Mouse (Mus musculus) embryonic facial prominence, embryonic 10.5 days (tissue): ENCODE results near the gene Lnp1. TPM values are rescaled to one million over a fixed set of nuclear protein-coding genes. Genes with fewer than 3 reads are reported as not detected.
"Not testable (repeated sequence)": the region's sequence is repeated elsewhere in the genome, so short reads cannot be mapped to it uniquely, and the experiment has no call there.

Experiments
- DNase-seq: peaks from one replicate; pipeline ENCODE4 v3.0.0-alpha.2; 2017; ENCODE audit warnings: low spot score
- H3K27ac ChIP-seq: fragments of 300-500 bp; sonication (generic); replicated peaks from 2 replicates; pipeline ENCODE4 v1.5.1; 2016; ENCODE audit warnings: mild to moderate bottlenecking
- H3K27me3 ChIP-seq: fragments of 300-500 bp; sonication (generic); replicated peaks from 2 replicates; pipeline ENCODE4 v1.6.1; 2016; ENCODE audit warnings: low read depth, mild to moderate bottlenecking; ENCODE audit not compliant: poor library complexity, severe bottlenecking
- H3K36me3 ChIP-seq: fragments of 300-500 bp; sonication (generic); replicated peaks from 2 replicates; pipeline ENCODE4 v1.6.1; 2016; ENCODE audit warnings: mild to moderate bottlenecking, moderate library complexity
- H3K4me1 ChIP-seq: fragments of 300-500 bp; sonication (generic); 2 replicates; pipeline ENCODE4 v1.6.1; 2016
- H3K4me3 ChIP-seq: fragments of 300-500 bp; sonication (generic); 2 replicates; pipeline ENCODE4 v1.5.1; 2016; ENCODE audit warnings: mild to moderate bottlenecking, moderate library complexity
- H3K9me3 ChIP-seq: fragments of 300-500 bp; sonication (generic); 2 replicates; pipeline ENCODE4 v1.6.1; 2016; ENCODE audit warnings: mild to moderate bottlenecking
- WGBS: fragments of 180-500 bp; shearing (Covaris S2); methylation state at CpG from one replicate; pipeline ENCODE4 v1.1.7; 2016; 5-methylcytosine and 5-hydroxymethylcytosine counted together
- polyA plus RNA-seq: library from polyadenylated mRNA; unstranded; fragments of >200 nt; fragmentation: Nextera tagmentation; extraction: Ambion mirVana; gene quantifications from 2 replicates; pipeline ENCODE4 v1.2.1, GENCODE M21; 2016

Gene Lnp1
- polyA plus RNA-seq = not detected in 2 replicates

GRCm38 (mm10) chr16:56928023-56928422, at the start of gene Lnp1:
Lnp1 (minus strand) TSS chr16:56928061.
- Histone ChIP-seq H3K4me3 (no peak within 1 kb of the TSS), H3K27ac (no peak within 1 kb of the TSS), H3K9me3 (no peaks in the 10 kb centered on the region), H3K27me3 (no peaks in the 10 kb centered on the region), H3K4me1 (no peaks in the 10 kb centered on the region), H3K36me3 (no peaks in the 10 kb centered on the region)
- DNase-seq = no peak
- WGBS = 52% methylated on average over 3 of the region's 3 CpGs

DNA sequence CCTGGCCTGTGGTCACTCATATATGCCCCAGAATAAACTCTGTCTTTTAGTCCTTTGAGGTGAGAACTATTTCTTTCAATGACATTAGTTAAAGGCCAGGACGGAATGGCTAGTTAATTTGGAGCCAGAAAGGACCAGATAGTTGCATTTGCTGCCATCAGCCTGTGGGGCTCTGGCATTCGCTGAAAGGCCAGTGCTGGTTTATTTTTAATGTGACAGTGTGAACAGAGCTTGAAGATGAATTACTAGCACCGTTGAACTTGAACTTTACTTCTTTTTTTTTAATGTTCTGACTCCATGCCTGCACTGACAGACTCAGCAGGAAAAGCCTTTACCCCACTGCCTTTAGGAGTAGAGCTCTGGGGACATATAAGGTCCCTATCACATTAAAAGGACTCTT, 46.8 kb upstream of the Lnp1 start:
- H3K9me3 ChIP-seq = no peaks in the 10 kb centered on the region
- 72% methylated on average over 3 of the region's 3 CpGs for WGBS

DNA sequence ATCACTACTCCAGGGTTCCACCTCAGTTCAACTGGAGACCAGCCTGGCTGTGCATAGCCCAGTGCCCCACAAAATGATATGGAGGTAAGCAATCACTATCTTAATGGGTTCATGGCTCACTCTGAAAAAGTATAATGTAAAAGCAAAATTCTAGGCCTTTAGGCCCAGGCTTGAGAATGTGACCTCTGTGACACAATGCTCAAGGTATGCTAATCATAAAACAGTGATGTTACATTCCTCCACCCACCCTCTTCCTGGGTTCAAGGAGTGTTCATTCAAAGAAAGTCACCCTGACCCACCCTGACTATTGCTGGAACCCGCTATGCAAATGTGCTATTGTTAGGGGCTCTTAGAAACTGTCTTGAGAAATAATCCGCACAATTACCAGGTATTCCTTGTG, 30.4 kb upstream of the Lnp1 start:
- not testable (repeated sequence) for DNase-seq, H3K4me3 ChIP-seq, H3K9me3 ChIP-seq, H3K27ac ChIP-seq, H3K36me3 ChIP-seq, H3K4me1 ChIP-seq, H3K27me3 ChIP-seq
- WGBS = 95% methylated on average over 2 of the region's 2 CpGs

More for the DNA sequence above, 46.8 kb upstream of the Lnp1 start:
- Histone ChIP-seq H3K27ac (no peak overlapping the region), H3K4me3 (no peak overlapping the region), H3K4me1 (no peaks in the 10 kb centered on the region), H3K36me3 (no peaks in the 10 kb centered on the region), H3K27me3 (no peaks in the 10 kb centered on the region)
- DNase-seq = no peak

DNA sequence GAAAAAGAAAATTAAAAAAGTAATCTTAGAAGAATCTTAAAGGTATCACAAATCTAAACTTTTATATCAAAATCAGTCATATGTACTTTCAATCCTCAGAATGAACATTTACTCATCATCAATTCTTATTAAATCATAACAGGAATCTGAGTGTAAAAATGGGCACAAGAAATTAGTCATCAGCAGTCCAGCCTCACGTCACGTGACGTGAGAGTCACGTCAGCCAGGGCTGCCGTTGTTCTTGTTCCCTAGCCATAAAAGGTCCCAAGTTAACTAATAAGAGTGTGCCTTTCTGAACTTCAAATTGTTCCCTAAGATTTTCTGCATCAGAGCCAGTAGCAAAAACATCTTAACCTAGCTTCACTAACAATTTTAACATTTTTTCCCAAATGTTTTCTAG, 21.2 kb upstream of the Lnp1 start:
- Histone ChIP-seq H3K4me3 (no peak overlapping the region), H3K9me3 (no peaks in the 10 kb centered on the region), H3K27ac (no peak overlapping the region), H3K36me3 (no peaks in the 10 kb centered on the region), H3K4me1 (no peaks in the 10 kb centered on the region), H3K27me3 (no peaks in the 10 kb centered on the region)
- 94% methylated on average over 5 of the region's 5 CpGs for WGBS
- no peak for DNase-seq

DNA sequence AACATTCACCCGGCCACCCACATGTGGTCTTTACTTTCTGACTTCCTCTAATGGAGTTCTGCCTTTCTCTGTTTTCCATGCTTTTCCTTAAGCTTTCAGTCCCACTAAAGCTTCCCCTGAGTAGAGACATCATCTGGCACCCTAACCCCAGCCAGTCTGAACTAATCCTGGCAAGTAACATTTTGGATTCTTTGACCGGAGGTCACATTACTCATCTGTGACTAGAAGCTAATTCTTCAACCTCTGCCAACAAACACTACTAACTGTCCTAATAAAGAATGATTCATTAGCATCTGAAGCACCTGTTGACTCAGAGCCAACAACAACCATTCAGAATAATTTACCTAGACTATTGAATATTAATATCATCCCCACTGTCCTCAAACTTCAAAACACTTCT, 14.5 kb upstream of the Lnp1 start:
- Histone ChIP-seq H3K27ac (no peak overlapping the region), H3K4me3 (no peak overlapping the region), H3K9me3 (no peaks in the 10 kb centered on the region), H3K27me3 (no peaks in the 10 kb centered on the region), H3K36me3 (no peaks in the 10 kb centered on the region), H3K4me1 (no peaks in the 10 kb centered on the region)
- no peak for DNase-seq
- WGBS = 93% methylated on average over 2 of the region's 2 CpGs

DNA sequence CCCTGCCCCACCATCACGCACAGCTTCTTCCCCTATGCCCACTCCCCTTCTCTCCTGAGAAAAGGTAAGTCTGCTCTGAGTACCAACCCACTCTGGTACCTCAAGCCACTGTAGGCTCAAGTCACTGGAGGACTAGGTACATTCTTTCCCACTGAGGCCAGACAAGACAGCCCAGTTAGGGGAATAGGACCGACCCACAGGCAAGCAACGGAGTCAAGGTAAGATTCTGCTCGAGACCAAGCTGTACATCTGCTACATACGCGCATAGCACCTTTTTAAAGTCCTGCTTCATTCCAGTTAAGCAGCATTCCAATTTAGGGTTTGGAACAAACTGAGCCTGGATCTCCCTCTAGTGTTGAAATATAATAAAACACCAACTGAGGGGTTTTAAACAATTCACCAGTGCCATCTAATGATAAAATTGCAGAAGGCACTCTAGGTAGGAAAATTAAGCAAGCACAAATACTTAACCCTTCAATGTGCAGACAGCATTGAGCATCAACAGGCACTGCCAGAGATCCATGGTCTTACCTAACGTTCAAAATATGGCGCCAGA, 7.7 kb downstream of the Lnp1 start:
- no peaks in the 10 kb centered on the region for H3K9me3 ChIP-seq
- H3K36me3 ChIP-seq = no peaks in the 10 kb centered on the region
- no peaks in the 10 kb centered on the region for H3K27me3 ChIP-seq
- no peak overlapping the region for H3K4me3 ChIP-seq
- no peaks in the 10 kb centered on the region for H3K4me1 ChIP-seq
- DNase-seq = no peak
- WGBS = 29% methylated on average over 8 of the region's 8 CpGs
- no peak overlapping the region for H3K27ac ChIP-seq

GRCm38 (mm10) chr16:56917230-56917629, 10.6 kb downstream of the Lnp1 start:
- H3K27me3 ChIP-seq = no peaks in the 10 kb centered on the region
- no peak for DNase-seq
- H3K4me3 ChIP-seq = no peak overlapping the region
- WGBS = 88% methylated on average over 7 of the region's 7 CpGs
- H3K9me3 ChIP-seq = no peaks in the 10 kb centered on the region
- no peaks in the 10 kb centered on the region for H3K4me1 ChIP-seq
- H3K27ac ChIP-seq = no peak overlapping the region
- H3K36me3 ChIP-seq = no peaks in the 10 kb centered on the region

DNA sequence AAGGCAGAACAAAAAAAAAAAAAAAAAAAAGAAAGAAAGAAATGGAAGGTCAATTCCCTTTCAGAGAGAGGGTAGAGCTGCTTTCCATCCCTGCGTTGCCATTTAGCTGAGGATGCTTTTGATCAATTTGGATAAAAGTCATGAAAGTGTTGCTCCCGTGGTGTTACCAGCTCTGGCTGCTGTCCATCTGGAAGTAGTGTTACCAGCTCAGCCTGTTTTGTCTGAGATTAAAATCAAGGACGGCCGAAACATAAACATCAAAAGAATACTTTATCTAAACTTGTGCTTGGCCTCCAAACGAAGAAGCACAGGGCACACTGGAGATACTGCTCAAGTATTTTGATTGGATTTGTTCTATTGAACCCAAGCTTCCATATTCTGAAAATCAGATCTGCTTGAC, 18.9 kb downstream of the Lnp1 start:
- no peak overlapping the region for H3K27ac ChIP-seq
- DNase-seq = no peak
- no peaks in the 10 kb centered on the region for H3K36me3 ChIP-seq
- no peaks in the 10 kb centered on the region for H3K9me3 ChIP-seq
- WGBS = 72% methylated on average over 5 of the region's 5 CpGs
- H3K4me1 ChIP-seq = no peaks in the 10 kb centered on the region
- H3K27me3 ChIP-seq = no peaks in the 10 kb centered on the region
- no peak overlapping the region for H3K4me3 ChIP-seq

GRCm38 (mm10) chr16:56902206-56902605, 25.7 kb downstream of the Lnp1 start:
- not testable (repeated sequence) for H3K4me1 ChIP-seq, H3K36me3 ChIP-seq, H3K4me3 ChIP-seq, H3K27me3 ChIP-seq, DNase-seq, H3K9me3 ChIP-seq, H3K27ac ChIP-seq
- WGBS = 62% methylated on average over 3 of the region's 3 CpGs

DNA sequence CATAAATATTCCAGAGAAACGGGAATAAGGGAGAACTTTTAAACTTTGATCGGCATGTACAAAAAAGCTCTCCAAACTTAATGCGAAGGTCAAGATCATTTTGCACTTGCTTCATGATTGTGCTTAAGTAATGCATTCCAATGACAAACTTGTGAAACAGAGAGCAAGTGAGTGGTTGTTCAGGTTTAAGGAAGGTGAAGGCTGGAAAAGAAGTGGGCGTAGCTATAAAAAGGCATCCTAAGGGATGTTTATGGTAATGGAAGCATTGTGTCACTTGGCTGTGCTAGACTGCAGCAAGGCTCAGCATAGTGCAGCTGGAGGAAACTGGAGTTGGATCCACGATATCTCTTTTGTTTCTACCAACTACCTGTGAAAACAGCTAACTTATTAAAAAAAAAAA, 36.3 kb downstream of the Lnp1 start:
- no peak for DNase-seq
- H3K4me1 ChIP-seq = no peaks in the 10 kb centered on the region
- no peaks in the 10 kb centered on the region for H3K9me3 ChIP-seq
- no peak overlapping the region for H3K4me3 ChIP-seq
- 93% methylated on average over 5 of the region's 5 CpGs for WGBS
- H3K27me3 ChIP-seq = no peaks in the 10 kb centered on the region
- H3K36me3 ChIP-seq = no peaks in the 10 kb centered on the region
- no peak overlapping the region for H3K27ac ChIP-seq

GRCm38 (mm10) chr16:56886616-56887116, 41.2 kb downstream of the Lnp1 start:
- no peak for DNase-seq
- Histone ChIP-seq H3K4me1 (peaks cover 6% of the 10 kb centered on the region; the same call in 1 of the 2 replicates), H3K4me3 (peak overlapping the region; percentile 65), H3K9me3 (no peaks in the 10 kb centered on the region), H3K27me3 (no peaks in the 10 kb centered on the region), H3K27ac (no peak overlapping the region), H3K36me3 (no peaks in the 10 kb centered on the region)
- 29% methylated on average over 9 of the region's 9 CpGs for WGBS

DNA sequence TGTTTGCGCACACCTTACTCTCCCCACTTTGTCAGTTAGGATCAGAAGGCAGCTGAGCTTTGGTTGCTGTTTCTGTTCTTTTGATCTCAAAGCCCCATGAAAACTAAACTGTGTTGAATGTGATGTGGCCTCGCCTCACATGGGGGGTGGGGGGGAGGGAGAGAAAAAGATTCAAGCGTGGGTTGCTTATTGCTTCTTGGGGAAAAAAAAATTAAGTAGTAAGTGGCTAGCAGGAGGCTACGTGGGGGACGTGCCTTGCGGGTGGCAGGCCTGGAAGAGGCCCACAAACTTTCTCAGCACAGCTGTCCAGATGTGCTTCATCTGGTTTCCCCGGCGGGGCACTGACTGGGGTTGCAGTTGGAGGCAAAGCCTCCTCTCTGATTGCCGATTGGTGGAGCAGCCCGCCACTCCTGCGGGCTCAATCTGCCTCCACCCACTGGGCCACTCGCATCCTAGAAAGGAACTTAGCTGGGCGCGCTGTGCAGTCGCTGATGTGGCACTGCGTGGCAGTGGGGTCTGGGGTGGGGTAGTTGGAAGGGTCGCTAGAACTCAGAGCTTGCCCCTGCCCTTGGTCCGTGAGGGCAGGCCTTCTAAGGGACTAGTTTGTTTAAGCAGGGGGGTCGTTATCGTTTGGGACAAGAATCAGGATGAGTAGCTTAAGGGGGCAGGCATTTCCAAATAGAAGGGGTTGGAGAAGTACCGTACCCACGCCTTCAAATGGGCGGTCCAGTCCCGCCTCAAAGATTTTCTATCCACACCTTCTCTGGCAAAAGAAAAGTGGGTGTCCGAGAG, 41.8 kb downstream of the Lnp1 start, which contains the start of gene Tmem45a:
Gene Tmem45a (minus strand): TSS at position 343 of the 792 bp plus-strand sequence.
- no peaks in the 10 kb centered on the region for H3K9me3 ChIP-seq
- no peaks in the 10 kb centered on the region for H3K27me3 ChIP-seq
- H3K4me3 ChIP-seq = peak within 1 kb of the TSS; percentile 65
- H3K4me1 ChIP-seq = peaks cover 6% of the 10 kb centered on the region; the same call in 1 of the 2 replicates
- DNase-seq = peak; percentile 91
- 5% methylated on average over 25 of the region's 25 CpGs for WGBS
- peak within 1 kb of the TSS; percentile 67 for H3K27ac ChIP-seq
- no peaks in the 10 kb centered on the region for H3K36me3 ChIP-seq

DNA sequence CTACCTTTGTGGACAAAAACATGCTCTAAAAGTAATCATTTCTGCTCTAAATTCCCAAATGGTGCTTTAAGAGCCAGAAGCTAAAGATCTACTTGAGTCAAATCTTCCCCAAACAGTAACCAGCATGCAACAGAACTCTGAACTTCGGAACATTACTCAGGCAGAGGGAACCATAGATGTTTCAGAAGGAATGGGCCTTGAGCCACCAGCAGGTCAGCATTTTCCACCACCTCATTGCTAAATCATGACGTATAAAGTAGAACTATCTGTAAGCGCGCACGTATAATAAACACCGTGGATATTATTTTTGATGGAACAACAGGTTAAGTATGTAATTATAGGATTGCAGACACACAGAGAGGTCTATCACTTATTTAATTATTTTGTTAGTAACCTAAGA, 43.0 kb downstream of the Lnp1 start:
- Histone ChIP-seq H3K27me3 (no peaks in the 10 kb centered on the region), H3K27ac (no peak overlapping the region), H3K4me3 (no peak overlapping the region), H3K9me3 (no peaks in the 10 kb centered on the region), H3K4me1 (peaks cover 6% of the 10 kb centered on the region; the same call in 1 of the 2 replicates), H3K36me3 (no peaks in the 10 kb centered on the region)
- 94% methylated on average over 6 of the region's 6 CpGs for WGBS
- no peak for DNase-seq
